Mouse (Mus musculus): ENCODE measurements around the gene Kifc1.
A peak's percentile ranks its signal among the peaks of the same experiment; 100 is the strongest.

- TF ChIP-seq CTCF (conservative IDR thresholded peaks at IDR 0.05; ENCODE audit: low read length) = peak; percentile 64
- TF ChIP-seq POU5F1 (IDR thresholded peaks at IDR 0.05; ENCODE audit: borderline replicate concordance, low read length) = no peak
- TF ChIP-seq NANOG (IDR thresholded peaks at IDR 0.05; ENCODE audit: borderline replicate concordance, low read length) = no peak
These were observed 35.9 kb upstream of the Kifc1 start for GRCm38 (mm10) chr17:33926207-33926932.

Data from E14TG2a.4 (cell line).